Mouse (Mus musculus): Measurements from ENCODE around the gene Llph.

- TF ChIP-seq CTCF (IDR thresholded peaks at IDR 0.05; ENCODE audit: low read depth) (no peak), EP300 (IDR thresholded peaks at IDR 0.05; ENCODE audit: low read depth) (no peak)
These were observed 22.2 kb upstream of the Llph start for GRCm38 (mm10) chr10:120204591-120205210.

Data from heart, postnatal 0 days (tissue).